Mouse (Mus musculus) embryonic facial prominence, embryonic 14.5 days (tissue): ENCODE measurements around the gene Akap11. TPM values are rescaled to one million over a fixed set of nuclear protein-coding genes. Genes with fewer than 3 reads are reported as not detected.

ENCODE experiments used
- ATAC-seq: fragments of 200-750 bp; cut with Nextera tagmentation; 2 replicates; pipeline ENCODE4 v1.8.0; 2017; ENCODE audit warnings: low read depth, moderate number of reproducible peaks, moderate TSS enrichment
- DNase-seq: peaks from one replicate; pipeline ENCODE4 v3.0.0-alpha.2; 2015; ENCODE audit warnings: low spot score
- H3K27ac ChIP-seq: fragments of 300-500 bp; sonication (generic); replicated peaks from 2 replicates; pipeline ENCODE4 v1.5.1; 2014; ENCODE audit warnings: low read depth, mild to moderate bottlenecking, low read length, moderate library complexity
- H3K27me3 ChIP-seq: fragments of 300-500 bp; sonication (generic); replicated peaks from 2 replicates; pipeline ENCODE4 v1.6.1; 2014; ENCODE audit warnings: low read length; ENCODE audit not compliant: control insufficient read depth, insufficient read depth
- H3K36me3 ChIP-seq: fragments of 300-500 bp; sonication (generic); 2 replicates; pipeline ENCODE4 v1.6.1; 2014; ENCODE audit warnings: low read length, mixed read lengths; ENCODE audit not compliant: control insufficient read depth, insufficient read depth
- H3K4me1 ChIP-seq: fragments of 300-500 bp; sonication (generic); 2 replicates; pipeline ENCODE4 v1.6.1; 2014; ENCODE audit warnings: antibody characterized with exemption, low read length; ENCODE audit not compliant: control insufficient read depth, insufficient read depth
- H3K4me2 ChIP-seq: fragments of 300-500 bp; sonication (generic); 2 replicates; pipeline ENCODE4 v1.6.1; 2014; ENCODE audit warnings: low read depth, mild to moderate bottlenecking, low read length, moderate library complexity, mixed read lengths
- H3K4me3 ChIP-seq: fragments of 300-500 bp; sonication (generic); 2 replicates; pipeline ENCODE4 v1.5.1; 2014; ENCODE audit warnings: low read depth, mild to moderate bottlenecking, low read length
- H3K9ac ChIP-seq: fragments of 300-500 bp; sonication (generic); 2 replicates; pipeline ENCODE4 v1.6.1; 2014; ENCODE audit warnings: low read depth, mild to moderate bottlenecking, low read length, moderate library complexity, mixed read lengths
- H3K9me3 ChIP-seq: fragments of 300-500 bp; sonication (generic); 2 replicates; pipeline ENCODE4 v1.6.1; 2016; ENCODE audit warnings: low read length; ENCODE audit not compliant: control insufficient read depth
- WGBS: fragments of 180-500 bp; shearing (Covaris S2); extraction: QIAGEN DNeasy Blood & Tissue Kit; methylation state at CpG from one replicate; pipeline ENCODE4 v1.1.7; 2014; 5-methylcytosine and 5-hydroxymethylcytosine counted together
- polyA plus RNA-seq: library from polyadenylated mRNA; unstranded; fragments of >200 nt; fragmentation: Nextera tagmentation; extraction: Ambion mirVana; gene quantifications from 2 replicates; pipeline ENCODE4 v1.2.1, GENCODE M21; 2014

Gene Akap11
- polyA plus RNA-seq, 1 experiment from 2014 or later: 19.3 TPM

GRCm38 (mm10) chr14:78474058-78474457 is 62.5 kb downstream of the Akap11 start:
- Histone ChIP-seq H3K9ac (no peak overlapping the region), H3K4me3 (no peak overlapping the region), H3K4me2 (no peak overlapping the region), H3K4me1 (no peaks in the 10 kb centered on the region), H3K27me3 (no peaks in the 10 kb centered on the region), H3K36me3 (no peaks in the 10 kb centered on the region), H3K9me3 (no peaks in the 10 kb centered on the region), H3K27ac (no peak overlapping the region)
- WGBS: 92% methylated on average over 3 of the region's 3 CpGs
- ATAC-seq (no peak), DNase-seq (no peak)

- WGBS: 86% methylated on average over 4 of the region's 4 CpGs
- Histone ChIP-seq H3K4me3 (no peak overlapping the region), H3K9me3 (no peaks in the 10 kb centered on the region), H3K4me2 (no peak overlapping the region), H3K36me3 (no peaks in the 10 kb centered on the region), H3K27ac (no peak overlapping the region), H3K9ac (no peak overlapping the region), H3K4me1 (no peaks in the 10 kb centered on the region), H3K27me3 (no peaks in the 10 kb centered on the region)
- DNase-seq (no peak), ATAC-seq (no peak)
Observed at GRCm38 (mm10) chr14:78470714-78471113, 65.9 kb downstream of the Akap11 start.

- WGBS: 77% methylated on average over 7 of the region's 7 CpGs
- Histone ChIP-seq H3K4me2 (no peak overlapping the region), H3K27me3 (no peaks in the 10 kb centered on the region)
Observed at GRCm38 (mm10) chr14:78468991-78469390, 67.6 kb downstream of the Akap11 start.

GRCm38 (mm10) chr14:78467994-78468393 is 68.6 kb downstream of the Akap11 start:
- Histone ChIP-seq H3K4me2 (no peak overlapping the region), H3K9me3 (no peaks in the 10 kb centered on the region), H3K4me3 (no peak overlapping the region), H3K27me3 (no peaks in the 10 kb centered on the region), H3K9ac (no peak overlapping the region), H3K27ac (no peak overlapping the region), H3K36me3 (no peaks in the 10 kb centered on the region), H3K4me1 (no peaks in the 10 kb centered on the region)
- ATAC-seq: no peak
- WGBS: 85% methylated on average over 4 of the region's 4 CpGs
- no peak for DNase-seq

More at GRCm38 (mm10) chr14:78468991-78469390, 67.6 kb downstream of the Akap11 start:
- Histone ChIP-seq H3K4me3 (no peak overlapping the region), H3K9me3 (no peaks in the 10 kb centered on the region), H3K9ac (no peak overlapping the region), H3K27ac (no peak overlapping the region), H3K4me1 (no peaks in the 10 kb centered on the region), H3K36me3 (no peaks in the 10 kb centered on the region)
- no peak for ATAC-seq
- no peak for DNase-seq

DNA sequence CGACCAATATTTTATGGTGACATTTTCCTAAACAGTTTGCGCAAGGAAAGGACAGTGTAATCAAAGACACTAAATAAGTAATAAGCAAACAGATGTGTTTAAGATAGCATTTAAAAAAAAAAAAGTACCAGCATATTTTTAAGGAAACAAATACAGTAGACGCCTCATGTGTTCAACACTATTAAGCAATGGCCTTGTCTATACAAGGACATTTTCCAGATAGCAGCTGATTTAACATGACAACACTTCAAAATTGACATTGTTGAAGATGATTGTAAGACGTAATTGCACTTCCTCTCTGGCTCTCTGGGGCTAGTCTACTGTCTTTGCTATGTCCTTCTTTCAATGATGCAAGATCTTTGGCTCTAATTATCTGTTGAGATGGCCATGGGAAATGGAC is 72.3 kb downstream of the Akap11 start:
- WGBS: 81% methylated on average over 4 of the region's 4 CpGs
- Histone ChIP-seq H3K27ac (no peak overlapping the region), H3K36me3 (no peaks in the 10 kb centered on the region), H3K4me1 (peaks cover under 1% of the 10 kb centered on the region; the same call in 1 of the 2 replicates), H3K27me3 (no peaks in the 10 kb centered on the region), H3K4me2 (no peak overlapping the region), H3K9ac (no peak overlapping the region), H3K9me3 (no peaks in the 10 kb centered on the region), H3K4me3 (no peak overlapping the region)
- DNase-seq (no peak), ATAC-seq (no peak)

DNA sequence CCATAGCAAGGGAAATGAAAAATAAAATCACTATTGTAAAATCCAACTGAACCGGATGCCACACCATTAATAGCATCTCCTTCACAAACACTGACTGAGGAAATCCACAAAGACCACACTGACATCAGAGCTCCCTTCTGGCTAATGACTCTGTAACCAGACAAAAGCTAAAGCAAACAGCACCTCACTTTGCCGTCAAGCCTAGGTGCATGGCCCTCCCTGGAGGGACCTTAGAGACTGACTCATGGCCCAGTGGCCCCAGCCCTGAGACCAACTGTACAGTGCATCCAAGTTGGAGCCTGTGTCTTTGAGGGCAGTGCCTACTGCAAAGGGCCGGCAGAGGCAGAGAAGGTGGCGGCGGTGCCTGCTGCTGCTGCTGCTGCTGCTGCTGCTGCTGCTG is 77.5 kb downstream of the Akap11 start:
- no peak overlapping the region for H3K4me2 ChIP-seq
- DNase-seq: no peak
- peaks cover 9% of the 10 kb centered on the region; the same call in 1 of the 2 replicates for H3K4me1 ChIP-seq
- H3K4me3 ChIP-seq: no peak overlapping the region
- H3K27ac ChIP-seq: no peak overlapping the region
- WGBS: 67% methylated on average over 5 of the region's 5 CpGs
- H3K27me3 ChIP-seq: no peaks in the 10 kb centered on the region
- H3K36me3 ChIP-seq: no peaks in the 10 kb centered on the region
- no peak for ATAC-seq
- H3K9ac ChIP-seq: no peak overlapping the region
- no peaks in the 10 kb centered on the region for H3K9me3 ChIP-seq

DNA sequence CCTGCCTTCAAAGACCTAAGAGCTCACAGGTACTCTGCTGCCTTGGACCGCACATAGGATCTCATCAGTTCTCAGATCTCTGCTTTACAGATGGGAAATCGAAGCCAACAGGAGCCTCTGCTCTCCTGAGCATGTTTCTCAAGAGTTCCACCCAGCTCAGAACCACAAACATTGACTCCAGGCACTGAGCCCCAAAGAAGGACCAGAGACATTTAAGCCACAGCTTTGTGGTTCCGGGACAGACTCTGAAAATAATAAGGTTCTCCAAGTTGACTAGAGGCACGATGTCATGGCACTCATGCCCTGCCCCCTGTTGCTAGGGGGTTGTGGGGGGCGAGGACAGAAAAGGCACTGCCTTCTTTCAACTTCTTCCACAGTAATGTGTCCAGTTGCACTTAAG is 77.9 kb downstream of the Akap11 start:
- Histone ChIP-seq H3K4me3 (no peak overlapping the region), H3K9ac (no peak overlapping the region), H3K9me3 (no peaks in the 10 kb centered on the region), H3K27ac (no peak overlapping the region), H3K4me1 (peaks cover 9% of the 10 kb centered on the region; the same call in 1 of the 2 replicates), H3K36me3 (no peaks in the 10 kb centered on the region), H3K4me2 (no peak overlapping the region), H3K27me3 (no peaks in the 10 kb centered on the region)
- DNase-seq: peak; percentile 10
- no peak for ATAC-seq
- 69% methylated on average over 5 of the region's 5 CpGs for WGBS

- Histone ChIP-seq H3K9me3 (peaks cover 7% of the 10 kb centered on the region; the same call in 1 of the 2 replicates), H3K27me3 (no peaks in the 10 kb centered on the region), H3K9ac (no peak overlapping the region), H3K36me3 (no peaks in the 10 kb centered on the region), H3K27ac (no peak overlapping the region), H3K4me2 (no peak overlapping the region), H3K4me1 (peaks cover 9% of the 10 kb centered on the region; the same call in 1 of the 2 replicates), H3K4me3 (no peak overlapping the region)
- WGBS: 87% methylated on average over 5 of the region's 5 CpGs
- ATAC-seq (no peak), DNase-seq (no peak)
Observed at GRCm38 (mm10) chr14:78454970-78455369, 81.6 kb downstream of the Akap11 start.

DNA sequence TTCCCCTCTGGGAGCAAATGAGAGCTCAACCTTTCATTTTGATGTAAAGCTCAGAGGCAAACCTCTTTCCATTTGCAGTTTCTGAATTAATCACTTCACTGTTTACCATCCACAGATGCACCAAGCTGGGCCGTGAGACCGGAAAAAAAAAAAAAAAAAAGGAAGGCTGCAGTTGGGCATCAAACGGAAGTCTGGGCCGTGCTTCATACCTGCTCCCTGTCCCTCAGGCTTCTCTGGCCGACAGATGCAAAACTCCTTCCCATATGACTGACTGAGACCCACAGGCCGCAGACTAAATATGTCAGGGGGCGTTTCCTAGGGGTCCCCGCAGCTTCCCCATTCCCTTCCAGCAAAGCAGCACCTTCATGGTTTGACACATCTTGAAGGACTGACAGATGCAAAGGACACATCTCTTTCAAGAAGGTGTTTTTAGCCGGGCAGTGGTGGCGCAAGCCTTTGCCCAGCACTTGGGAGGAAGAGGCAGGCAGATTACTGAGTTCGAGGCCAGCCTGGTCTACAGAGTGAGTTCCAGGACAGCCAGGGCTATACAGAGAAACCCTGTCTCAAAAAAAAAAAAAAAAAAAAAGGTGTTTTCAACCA is 87.7 kb downstream of the Akap11 start:
- no peak overlapping the region for H3K27ac ChIP-seq
- ATAC-seq (no peak), DNase-seq (no peak)
- H3K36me3 ChIP-seq: no peaks in the 10 kb centered on the region
- H3K4me3 ChIP-seq: no peak overlapping the region
- no peak overlapping the region for H3K9ac ChIP-seq
- no peak overlapping the region for H3K4me2 ChIP-seq
- H3K27me3 ChIP-seq: no peaks in the 10 kb centered on the region
- H3K4me1 ChIP-seq: no peaks in the 10 kb centered on the region
- peaks cover 7% of the 10 kb centered on the region; the same call in 1 of the 2 replicates for H3K9me3 ChIP-seq
- WGBS: 80% methylated on average over 11 of the region's 11 CpGs
